Mouse (Mus musculus) myocyte (in vitro differentiated cells): ENCODE measurements around the gene Drap1.

ENCODE experiments used
- POLR2A ChIP-seq: IDR thresholded peaks from one replicate; pipeline ENCODE4 v1.6.1; 2011; ENCODE audit warnings: low read depth, mild to moderate bottlenecking, control low read depth, moderate library complexity; ENCODE audit not compliant: insufficient read length
- POLR2AphosphoS2 ChIP-seq: IDR thresholded peaks from one replicate; pipeline ENCODE4 v1.6.1; 2011; ENCODE audit warnings: low read depth, control low read depth; ENCODE audit not compliant: insufficient read length
- USF1 ChIP-seq: IDR thresholded peaks from one replicate; pipeline ENCODE4 v1.6.1; 2011; ENCODE audit warnings: low read depth, mild to moderate bottlenecking, control low read depth, moderate library complexity

- TF ChIP-seq POLR2AphosphoS2, result no peak
- TF ChIP-seq USF1, result no peak
- no peak for TF ChIP-seq POLR2A
These were observed 39.2 kb upstream of the Drap1 start for GRCm38 (mm10) chr19:5463791-5464562.
